Mouse (Mus musculus) CH12.LX (cell line): ENCODE measurements around the gene Gp9.

Source experiments
- CTCF ChIP-seq, 2 experiments: IDR thresholded peaks in 1 of 2; conservative IDR thresholded peaks in 1 of 2; 2 replicates each; pipeline ENCODE4 v1.5.1; 2011 to 2012; ENCODE audit warnings: low read depth in 2 of 2, low read length in 2 of 2, improper control_type of control experiment in 1 of 2, inconsistent platforms in 1 of 2, mild to moderate bottlenecking in 1 of 2, moderate library complexity in 1 of 2
- HCFC1 ChIP-seq: IDR thresholded peaks from 2 replicates; pipeline ENCODE4 v1.6.1; 2012; ENCODE audit warnings: low read depth, mild to moderate bottlenecking, inconsistent platforms, low read length, improper control_type of control experiment
- PAX5 ChIP-seq: IDR thresholded peaks from 2 replicates; pipeline ENCODE4 v1.6.1; 2012; ENCODE audit warnings: low read length, inconsistent platforms, mixed read lengths
- POLR2A ChIP-seq: IDR thresholded peaks from 2 replicates; pipeline ENCODE4 v1.6.1; 2011; ENCODE audit warnings: low read depth, mild to moderate bottlenecking, improper control_type of control experiment, low read length
- POLR2AphosphoS2 ChIP-seq: IDR thresholded peaks from 2 replicates; pipeline ENCODE4 v1.6.1; 2011; ENCODE audit warnings: low read depth, low read length, improper control_type of control experiment
- ZC3H11A ChIP-seq: IDR thresholded peaks from 2 replicates; pipeline ENCODE4 v1.6.1; 2012; ENCODE audit warnings: low read depth, mild to moderate bottlenecking, inconsistent platforms, low read length, improper control_type of control experiment

DNA sequence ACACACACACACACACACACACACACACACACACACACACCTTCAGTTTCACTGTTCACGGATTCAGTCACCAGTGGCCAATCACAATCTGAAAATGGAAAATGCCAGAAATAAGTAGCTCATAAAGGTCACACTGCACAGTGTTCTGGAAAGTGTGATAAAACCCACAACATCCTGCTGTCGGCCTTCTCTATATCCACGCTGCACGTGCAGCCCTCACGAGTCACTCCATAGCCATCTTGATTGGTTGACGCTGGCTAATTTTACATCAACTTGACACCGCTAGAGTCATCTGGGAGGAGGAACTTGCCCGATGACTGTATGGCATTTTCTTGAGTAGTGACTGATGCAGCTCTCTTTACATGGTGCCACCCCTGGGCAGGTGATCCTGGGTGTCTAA is 35.9 kb upstream of the Gp9 start:
- TF ChIP-seq CTCF (conservative IDR thresholded peaks at IDR 0.05 in 1 of 2, IDR thresholded peaks at IDR 0.05 in 1 of 2; ENCODE audit: low read depth in 2 of 2, low read length in 2 of 2) (no peak), PAX5 (no peak), HCFC1 (no peak), ZC3H11A (no peak), POLR2A (no peak), POLR2AphosphoS2 (no peak)
